Comparison of ENCODE assay signal across 26 mouse cellular contexts in genomic region chr9:70067497-70067896, GRCm38 (mm10). TPM values are rescaled to one million over a fixed set of nuclear protein-coding genes. Genes with fewer than 3 reads are reported as not detected.
DNase-seq lines count a peak whose midpoint lies in the region; ATAC-seq and TF ChIP-seq lines count a peak whose summit lies in the region.
"Had no signal": no experiment of that assay in that cellular context is flagged by ENCODE, and none has a peak within 500 bp of the region (broad histone marks: within the 10 kb centered on the region; RNA-seq: fewer than 3 reads in every experiment).

No protein-coding gene starts in this region.

- H3K4me2 ChIP-seq in liver, embryonic 16.5 days (ENCODE audit: low read depth, low read length): no peak overlapping the region
- H3K4me2 ChIP-seq in liver, embryonic 12.5 days: no peak overlapping the region
- H3K4me2 ChIP-seq in liver, postnatal 0 days (ENCODE audit: low read depth, low read length): no peak overlapping the region
- H3K4me2 ChIP-seq in stomach, embryonic 16.5 days (ENCODE audit: low read depth, low read length): no peak overlapping the region
- no peak overlapping the region for H3K4me2 ChIP-seq in stomach, postnatal 0 days (replicated peaks; ENCODE audit: low read depth)

- no peak overlapping the region for H3K4me3 ChIP-seq in liver, embryonic 16.5 days (ENCODE audit: low read depth, low read length)
- no peak overlapping the region for H3K4me3 ChIP-seq in liver, embryonic 12.5 days
- no peak overlapping the region for H3K4me3 ChIP-seq in liver, postnatal 0 days (ENCODE audit: low read depth, low read length)
- H3K4me3 ChIP-seq in stomach, embryonic 16.5 days (replicated peaks; ENCODE audit: low read length): no peak overlapping the region
- no peak overlapping the region for H3K4me3 ChIP-seq in stomach, postnatal 0 days (ENCODE audit: low read depth, low read length)

- no peak overlapping the region for H3K27ac ChIP-seq in liver, embryonic 16.5 days (ENCODE audit: low read length)
- H3K27ac ChIP-seq in liver, embryonic 12.5 days: no peak overlapping the region
- no peak overlapping the region for H3K27ac ChIP-seq in liver, postnatal 0 days (ENCODE audit: low read depth)
- no peak overlapping the region for H3K27ac ChIP-seq in stomach, embryonic 16.5 days (ENCODE audit: low read length)
- H3K27ac ChIP-seq in stomach, postnatal 0 days (replicated peaks): no peak overlapping the region

- TF ChIP-seq CTCF in liver, postnatal 0 days (IDR thresholded peaks at IDR 0.05; ENCODE audit: low read depth): no peak
- TF ChIP-seq CTCF in stomach, postnatal 0 days (IDR thresholded peaks at IDR 0.05; ENCODE audit: low read depth): no peak

- intact Hi-C loops in left cerebral cortex, postnatal 25 days (cut with DNase I): no loop called here

- 69% methylated on average over 3 of the region's 3 CpGs for WGBS in liver, embryonic 16.5 days (ENCODE audit: insufficient replicate concordance)
- WGBS in liver, embryonic 12.5 days (ENCODE audit: insufficient replicate concordance): 70% methylated on average over 3 of the region's 3 CpGs
- WGBS in liver, postnatal 0 days (ENCODE audit: insufficient replicate concordance): 63% methylated on average over 3 of the region's 3 CpGs
- WGBS in stomach, embryonic 16.5 days: 76% methylated on average over 3 of the region's 3 CpGs
- 70% methylated on average over 3 of the region's 3 CpGs for WGBS in stomach, postnatal 0 days

- no peak overlapping the region for H3K9ac ChIP-seq in liver, embryonic 16.5 days (ENCODE audit: low read depth, low read length)
- H3K9ac ChIP-seq in liver, embryonic 12.5 days: no peak overlapping the region
- H3K9ac ChIP-seq in liver, postnatal 0 days (replicated peaks): no peak overlapping the region
- H3K9ac ChIP-seq in stomach, embryonic 16.5 days (ENCODE audit: low read length): no peak overlapping the region
- no peak overlapping the region for H3K9ac ChIP-seq in stomach, postnatal 0 days (ENCODE audit: low read length)

- ATAC-seq in liver, embryonic 16.5 days (ENCODE audit: low read depth): peak; percentile 16; the same call in 1 of the 2 replicates
- ATAC-seq in liver, embryonic 12.5 days: no peak
- ATAC-seq in liver, postnatal 0 days: no peak
- ATAC-seq in stomach, embryonic 16.5 days (ENCODE audit: insufficient read depth, low FRiP score): peak; percentile 35; the same call in 1 of the 2 replicates
- ATAC-seq in stomach, postnatal 0 days (ENCODE audit: low FRiP score, low TSS enrichment): peak; percentile 68
- ATAC-seq: activated CD4-positive, CD25-positive, alpha-beta regulatory T cell, adult 4 months; CD4-positive, CD25-positive, alpha-beta regulatory T cell, adult 4 months; Patski had no signal

- no peaks in the 10 kb centered on the region for H3K4me1 ChIP-seq in liver, embryonic 16.5 days (ENCODE audit: control insufficient read depth, low read depth, low read length)
- 0 out of 2 replicates have a peak, but pooled peaks cover 3% of the 10 kb centered on the region for H3K4me1 ChIP-seq in liver, embryonic 12.5 days
- peaks cover 5% of the 10 kb centered on the region; the same call in 1 of the 2 replicates for H3K4me1 ChIP-seq in liver, postnatal 0 days (ENCODE audit: insufficient read depth)
- H3K4me1 ChIP-seq in stomach, embryonic 16.5 days (ENCODE audit: control insufficient read depth, insufficient read depth, low read length): peaks cover 11% of the 10 kb centered on the region
- H3K4me1 ChIP-seq in stomach, postnatal 0 days (replicated peaks; ENCODE audit: control insufficient read depth, insufficient read depth): no peaks in the 10 kb centered on the region

- no peaks in the 10 kb centered on the region for H3K36me3 ChIP-seq in liver, embryonic 16.5 days (ENCODE audit: control insufficient read depth, insufficient read depth)
- H3K36me3 ChIP-seq in liver, embryonic 12.5 days: no peaks in the 10 kb centered on the region
- no peaks in the 10 kb centered on the region for H3K36me3 ChIP-seq in liver, postnatal 0 days (replicated peaks; ENCODE audit: insufficient read depth, low read length)
- H3K36me3 ChIP-seq in stomach, embryonic 16.5 days (ENCODE audit: control insufficient read depth, insufficient read depth, low read length): no peaks in the 10 kb centered on the region
- no peaks in the 10 kb centered on the region for H3K36me3 ChIP-seq in stomach, postnatal 0 days (ENCODE audit: control insufficient read depth, insufficient read depth, low read length)
- H3K36me3 ChIP-seq: G1E had no signal

- peak; percentile 8 for DNase-seq in liver, postnatal 0 days
- DNase-seq in liver: no peak
- peak; percentile 52 for DNase-seq in stomach, postnatal 0 days (ENCODE audit: low spot score)
- DNase-seq in lung, adult 18-20 months: no peak
- no peak for DNase-seq in left cerebral cortex, postnatal 25 days (ENCODE audit: low spot score in 2 of 2)
- DNase-seq: adrenal gland, adult 2 months; adrenal gland, adult 8-10 months; adrenal gland, postnatal 10 days; adrenal gland, postnatal 14 days; adrenal gland, postnatal 25 days; adrenal gland, postnatal 36 days; B cell, adult 2 months; cerebellum, adult 11 months; cerebellum, adult 11-12 months had no signal

- TF ChIP-seq EP300 in liver, postnatal 0 days (IDR thresholded peaks at IDR 0.05; ENCODE audit: low read depth): no peak
- no peak for TF ChIP-seq EP300 in stomach, postnatal 0 days (optimal IDR thresholded peaks at IDR 0.05)

- H3K9me3 ChIP-seq in liver, embryonic 16.5 days (replicated peaks; ENCODE audit: control insufficient read depth, low read length): no peaks in the 10 kb centered on the region
- no peaks in the 10 kb centered on the region for H3K9me3 ChIP-seq in liver, embryonic 12.5 days (replicated peaks)
- H3K9me3 ChIP-seq in liver, postnatal 0 days (ENCODE audit: low read length): no peaks in the 10 kb centered on the region
- no peaks in the 10 kb centered on the region for H3K9me3 ChIP-seq in stomach, embryonic 16.5 days (replicated peaks; ENCODE audit: control insufficient read depth, low read length)
- no peaks in the 10 kb centered on the region for H3K9me3 ChIP-seq in stomach, postnatal 0 days (ENCODE audit: control insufficient read depth, low read length)
- H3K9me3 ChIP-seq: G1E had no signal

- H3K27me3 ChIP-seq in liver, embryonic 16.5 days (ENCODE audit: control insufficient read depth, insufficient read depth, low read depth, low read length): no peaks in the 10 kb centered on the region
- peaks cover 12% of the 10 kb centered on the region; the same call in 1 of the 2 replicates for H3K27me3 ChIP-seq in liver, embryonic 12.5 days (replicated peaks)
- H3K27me3 ChIP-seq in liver, postnatal 0 days (ENCODE audit: insufficient read depth, low read length): no peaks in the 10 kb centered on the region
- no peaks in the 10 kb centered on the region for H3K27me3 ChIP-seq in stomach, embryonic 16.5 days (ENCODE audit: control insufficient read depth, insufficient read depth, low read length)
- H3K27me3 ChIP-seq in stomach, postnatal 0 days (ENCODE audit: control insufficient read depth, insufficient read depth, low read length): no peaks in the 10 kb centered on the region
- H3K27me3 ChIP-seq: CH12.LX, Patski had no signal

RNA-seq across cellular contexts. Expression of gene Gcnt3, which starts 29.6 kb away (rescaled TPM):
- 0.07 TPM in 1 of 2 replicates, not detected in the other for polyA plus RNA-seq in liver, embryonic 16.5 days (2015; fragmentation: Nextera tagmentation; extraction: Ambion mirVana)
- polyA plus RNA-seq in liver, embryonic 12.5 days (2016; fragmentation: Nextera tagmentation; extraction: Ambion mirVana): not detected in 2 replicates
- not detected in 2 replicates for polyA plus RNA-seq in liver, postnatal 0 days (2015; fragmentation: Nextera tagmentation; extraction: Ambion mirVana)
- 16.9 and 28.7 TPM in 2 replicates for polyA plus RNA-seq in stomach, embryonic 16.5 days (2015; fragmentation: Nextera tagmentation; extraction: Ambion mirVana)
- 76.2 and 81.1 TPM in 2 replicates for polyA plus RNA-seq in stomach, postnatal 0 days (2015; fragmentation: Nextera tagmentation; extraction: Ambion mirVana)
- total RNA-seq in left cerebral cortex, postnatal 25 days (2021): not detected
- total RNA-seq: adrenal gland, adult 18-20 months; adrenal gland, adult 8-10 months; adrenal gland, postnatal 10 days; adrenal gland, postnatal 14 days; adrenal gland, postnatal 25 days; adrenal gland, postnatal 36 days; adrenal gland, postnatal 4 days; MEL had no signal
- polyA plus RNA-seq: activated CD4-positive, CD25-positive, alpha-beta regulatory T cell, adult 4 months; adrenal gland, adult 2 months; brain, embryonic 14.5 days; CD4-positive, CD25-positive, alpha-beta regulatory T cell, adult 4 months; G1E had no signal

RNA-seq across cellular contexts. Expression of gene Gtf2a2, which starts 55.1 kb away (rescaled TPM):
- 106 and 113 TPM in 2 replicates for polyA plus RNA-seq in liver, embryonic 16.5 days (2015; fragmentation: Nextera tagmentation; extraction: Ambion mirVana)
- polyA plus RNA-seq in liver, embryonic 12.5 days (2016; fragmentation: Nextera tagmentation; extraction: Ambion mirVana): 170 and 171 TPM in 2 replicates
- polyA plus RNA-seq in liver, postnatal 0 days (2015; fragmentation: Nextera tagmentation; extraction: Ambion mirVana): 149 and 154 TPM in 2 replicates
- 169 and 179 TPM in 2 replicates for polyA plus RNA-seq in stomach, embryonic 16.5 days (2015; fragmentation: Nextera tagmentation; extraction: Ambion mirVana)
- 159 and 160 TPM in 2 replicates for polyA plus RNA-seq in stomach, postnatal 0 days (2015; fragmentation: Nextera tagmentation; extraction: Ambion mirVana)
- 10 to 100 TPM; 55.0 to 61.3 TPM for total RNA-seq in left cerebral cortex, postnatal 25 days (2021)

Comparison
In these comparisons a context has a peak if more than half of its experiments do, and no peak if none do; other contexts are left out.
1. ATAC-seq: peak in liver, embryonic 16.5 days (single experiment), stomach, embryonic 16.5 days (single experiment) and stomach, postnatal 0 days (single experiment); none in liver, embryonic 12.5 days (single experiment) and liver, postnatal 0 days (single experiment).
2. DNase-seq: peak in liver, postnatal 0 days (single experiment) and stomach, postnatal 0 days (single experiment); none in liver (single experiment), lung, adult 18-20 months (0 of 2) and left cerebral cortex, postnatal 25 days (0 of 2).
3. RNA of gene Gcnt3, which starts 29.6 kb away (polyA plus RNA-seq): 76.2 to 81.1 TPM in stomach, postnatal 0 days and 16.9 to 28.7 TPM in stomach, embryonic 16.5 days; 0.07 TPM in liver, embryonic 16.5 days, not detected in liver, postnatal 0 days and not detected in liver, embryonic 12.5 days; every median in the first group is over 10 times any median in the second.